Mouse (Mus musculus): ENCODE data around the gene Cdv3.

DNA sequence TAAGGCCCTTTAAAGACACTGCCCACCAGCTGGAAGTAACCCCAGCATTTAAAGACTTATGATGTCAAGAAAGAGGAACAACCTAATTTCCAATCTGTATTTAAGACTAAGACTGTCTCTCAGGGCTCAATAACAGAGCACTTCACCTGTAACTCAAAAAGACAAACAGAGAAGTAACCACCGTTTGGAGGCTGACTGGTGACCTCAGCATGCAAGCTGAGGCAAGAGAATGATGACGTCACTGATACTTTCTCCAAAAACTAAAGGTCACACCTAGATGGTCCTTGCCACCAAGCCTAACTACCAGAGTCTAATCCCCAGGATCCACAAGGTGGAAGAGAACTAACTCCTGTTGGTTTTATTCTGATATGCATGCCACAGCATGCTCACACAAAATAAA lies 5.0 kb downstream of the Cdv3 start:
- no peak for TF ChIP-seq CTCF (IDR thresholded peaks at IDR 0.05; ENCODE audit: borderline replicate concordance, insufficient read depth, low read depth, low read length)
- TF ChIP-seq POLR2A (IDR thresholded peaks at IDR 0.05; ENCODE audit: borderline replicate concordance, insufficient read depth, low read length) = no peak

Data from cerebellum, adult 2 months (tissue).